Mouse (Mus musculus): ENCODE data around the gene Rack1. TPM values are rescaled to one million over a fixed set of nuclear protein-coding genes. Genes with fewer than 3 reads are reported as not detected.

The Rack1 gene
- polyA plus RNA-seq, 1 experiment = 3,051 TPM

GRCm38 (mm10) chr11:48804922-48805321, 4.8 kb downstream of the Rack1 start:
- Histone ChIP-seq H3K79me3 (ENCODE audit: low read depth) (peaks cover 44% of the 10 kb centered on the region), H3K27me3 (ENCODE audit: control insufficient read depth, insufficient read depth, insufficient read length) (no peaks in the 10 kb centered on the region), H3ac (ENCODE audit: control insufficient read depth, insufficient read length, low read depth) (no peak overlapping the region), H3K4me3 (ENCODE audit: insufficient read depth, poor library complexity, severe bottlenecking) (no peak overlapping the region), H3K79me2 (ENCODE audit: control insufficient read depth, insufficient read depth) (peaks cover 53% of the 10 kb centered on the region), H3K36me3 (ENCODE audit: control insufficient read depth, insufficient read depth) (peaks cover 94% of the 10 kb centered on the region)
- TF ChIP-seq MAX (IDR thresholded peaks at IDR 0.05) (no peak), USF1 (IDR thresholded peaks at IDR 0.05; ENCODE audit: low read depth) (no peak), CEBPB (IDR thresholded peaks at IDR 0.05; ENCODE audit: low read depth) (no peak), MYOD1 (IDR thresholded peaks at IDR 0.05; ENCODE audit: control insufficient read depth, insufficient read length, low read depth) (no peak), CTCF (IDR thresholded peaks at IDR 0.05; ENCODE audit: control insufficient read depth, insufficient read depth, insufficient read length) (no peak), MYOG (IDR thresholded peaks at IDR 0.05; ENCODE audit: control insufficient read depth, extremely low read depth, insufficient read length) (no peak), FOSL1 (IDR thresholded peaks at IDR 0.05; ENCODE audit: insufficient read depth, low read length, poor library complexity, severe bottlenecking) (no peak)

GRCm38 (mm10) chr11:48806856-48807562, 6.9 kb downstream of the Rack1 start:
- H3K27me3 ChIP-seq (ENCODE audit: control insufficient read depth, insufficient read depth, insufficient read length) = no peaks in the 10 kb centered on the region
- H3K79me2 ChIP-seq (ENCODE audit: control insufficient read depth, insufficient read depth) = peaks cover 33% of the 10 kb centered on the region
- H3ac ChIP-seq (ENCODE audit: control insufficient read depth, insufficient read length, low read depth) = no peak overlapping the region
- H3K4me3 ChIP-seq (ENCODE audit: insufficient read depth, poor library complexity, severe bottlenecking) = no peak overlapping the region
- peaks cover 26% of the 10 kb centered on the region for H3K79me3 ChIP-seq (ENCODE audit: low read depth)
- TF ChIP-seq MYOG (IDR thresholded peaks at IDR 0.05; ENCODE audit: control insufficient read depth, extremely low read depth, insufficient read length) = no peak
- no peak for TF ChIP-seq FOSL1 (IDR thresholded peaks at IDR 0.05; ENCODE audit: insufficient read depth, low read length, poor library complexity, severe bottlenecking)
- TF ChIP-seq USF1 (IDR thresholded peaks at IDR 0.05; ENCODE audit: low read depth) = no peak
- no peak for TF ChIP-seq CEBPB (IDR thresholded peaks at IDR 0.05; ENCODE audit: low read depth)
- TF ChIP-seq MYOD1 (IDR thresholded peaks at IDR 0.05; ENCODE audit: control insufficient read depth, insufficient read length, low read depth) = no peak
- TF ChIP-seq CTCF (IDR thresholded peaks at IDR 0.05; ENCODE audit: control insufficient read depth, insufficient read depth, insufficient read length) = no peak
- no peak for TF ChIP-seq MAX (IDR thresholded peaks at IDR 0.05)
- H3K36me3 ChIP-seq (ENCODE audit: control insufficient read depth, insufficient read depth) = peaks cover 98% of the 10 kb centered on the region

- peaks cover 19% of the 10 kb centered on the region for H3K79me3 ChIP-seq (ENCODE audit: low read depth)
- TF ChIP-seq USF1 (IDR thresholded peaks at IDR 0.05; ENCODE audit: low read depth) (no peak), CEBPB (IDR thresholded peaks at IDR 0.05; ENCODE audit: low read depth) (no peak), MYOG (IDR thresholded peaks at IDR 0.05; ENCODE audit: control insufficient read depth, extremely low read depth, insufficient read length) (no peak), MYOD1 (IDR thresholded peaks at IDR 0.05; ENCODE audit: control insufficient read depth, insufficient read length, low read depth) (no peak), MAX (IDR thresholded peaks at IDR 0.05) (no peak), FOSL1 (IDR thresholded peaks at IDR 0.05; ENCODE audit: insufficient read depth, low read length, poor library complexity, severe bottlenecking) (no peak), CTCF (IDR thresholded peaks at IDR 0.05; ENCODE audit: control insufficient read depth, insufficient read depth, insufficient read length) (no peak)
- peaks cover 26% of the 10 kb centered on the region for H3K79me2 ChIP-seq (ENCODE audit: control insufficient read depth, insufficient read depth)
- H3ac ChIP-seq (ENCODE audit: control insufficient read depth, insufficient read length, low read depth) = no peak overlapping the region
- H3K27me3 ChIP-seq (ENCODE audit: control insufficient read depth, insufficient read depth, insufficient read length) = no peaks in the 10 kb centered on the region
- H3K36me3 ChIP-seq (ENCODE audit: control insufficient read depth, insufficient read depth) = peaks cover 98% of the 10 kb centered on the region
- no peak overlapping the region for H3K4me3 ChIP-seq (ENCODE audit: insufficient read depth, poor library complexity, severe bottlenecking)
Measured at GRCm38 (mm10) chr11:48807563-48808303, 7.6 kb downstream of the Rack1 start.

DNA sequence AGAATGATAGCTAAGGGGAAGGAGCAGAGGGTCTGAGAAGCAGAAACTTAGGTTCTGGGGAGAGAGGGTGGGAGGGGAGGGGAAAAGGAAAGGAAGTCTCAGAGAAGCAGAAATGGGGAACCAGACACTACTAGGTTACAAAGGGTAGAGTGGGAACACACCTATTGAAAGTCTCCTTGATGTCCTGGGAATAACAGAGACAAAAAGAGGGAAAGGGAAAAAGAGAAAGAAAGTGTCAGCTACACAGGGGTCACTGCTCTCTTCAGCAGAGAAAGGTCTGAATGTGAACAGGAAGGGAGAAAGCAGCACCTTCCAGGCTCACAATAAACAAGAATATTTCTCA, 8.1 kb downstream of the Rack1 start:
- no peak for TF ChIP-seq MYOG (IDR thresholded peaks at IDR 0.05; ENCODE audit: control insufficient read depth, extremely low read depth, insufficient read length)
- TF ChIP-seq USF1 (IDR thresholded peaks at IDR 0.05; ENCODE audit: low read depth) = no peak
- no peak for TF ChIP-seq FOSL1 (IDR thresholded peaks at IDR 0.05; ENCODE audit: insufficient read depth, low read length, poor library complexity, severe bottlenecking)
- TF ChIP-seq CTCF (IDR thresholded peaks at IDR 0.05; ENCODE audit: control insufficient read depth, insufficient read depth, insufficient read length) = no peak
- TF ChIP-seq MYOD1 (IDR thresholded peaks at IDR 0.05; ENCODE audit: control insufficient read depth, insufficient read length, low read depth) = no peak
- no peak for TF ChIP-seq MAX (IDR thresholded peaks at IDR 0.05)
- no peak for TF ChIP-seq CEBPB (IDR thresholded peaks at IDR 0.05; ENCODE audit: low read depth)
- no peak overlapping the region for H3ac ChIP-seq (ENCODE audit: control insufficient read depth, insufficient read length, low read depth)
- H3K27me3 ChIP-seq (ENCODE audit: control insufficient read depth, insufficient read depth, insufficient read length) = no peaks in the 10 kb centered on the region
- H3K79me3 ChIP-seq (ENCODE audit: low read depth) = peaks cover 14% of the 10 kb centered on the region
- no peak overlapping the region for H3K4me3 ChIP-seq (ENCODE audit: insufficient read depth, poor library complexity, severe bottlenecking)
- peaks cover 98% of the 10 kb centered on the region for H3K36me3 ChIP-seq (ENCODE audit: control insufficient read depth, insufficient read depth)
- peaks cover 25% of the 10 kb centered on the region for H3K79me2 ChIP-seq (ENCODE audit: control insufficient read depth, insufficient read depth)

GRCm38 (mm10) chr11:48808737-48809433, 8.8 kb downstream of the Rack1 start:
- peaks cover 25% of the 10 kb centered on the region for H3K79me2 ChIP-seq (ENCODE audit: control insufficient read depth, insufficient read depth)
- H3K36me3 ChIP-seq (ENCODE audit: control insufficient read depth, insufficient read depth) = peaks cover 98% of the 10 kb centered on the region
- no peak overlapping the region for H3ac ChIP-seq (ENCODE audit: control insufficient read depth, insufficient read length, low read depth)
- no peak overlapping the region for H3K4me3 ChIP-seq (ENCODE audit: insufficient read depth, poor library complexity, severe bottlenecking)
- H3K79me3 ChIP-seq (ENCODE audit: low read depth) = peaks cover 14% of the 10 kb centered on the region
- H3K27me3 ChIP-seq (ENCODE audit: control insufficient read depth, insufficient read depth, insufficient read length) = no peaks in the 10 kb centered on the region
- TF ChIP-seq CEBPB (IDR thresholded peaks at IDR 0.05; ENCODE audit: low read depth) (no peak), CTCF (IDR thresholded peaks at IDR 0.05; ENCODE audit: control insufficient read depth, insufficient read depth, insufficient read length) (no peak), MYOD1 (IDR thresholded peaks at IDR 0.05; ENCODE audit: control insufficient read depth, insufficient read length, low read depth) (no peak), USF1 (IDR thresholded peaks at IDR 0.05; ENCODE audit: low read depth) (no peak), FOSL1 (IDR thresholded peaks at IDR 0.05; ENCODE audit: insufficient read depth, low read length, poor library complexity, severe bottlenecking) (no peak), MAX (IDR thresholded peaks at IDR 0.05) (no peak), MYOG (IDR thresholded peaks at IDR 0.05; ENCODE audit: control insufficient read depth, extremely low read depth, insufficient read length) (no peak)
